Mouse (Mus musculus): ENCODE data around the gene Clstn1. TPM values are rescaled to one million over a fixed set of nuclear protein-coding genes. Genes with fewer than 3 reads are reported as not detected.

Clstn1 gene
- polyA plus RNA-seq (2012; rRNA removed): 1.3 and 1.4 TPM in 2 replicates

GRCm38 (mm10) chr4:149586044-149586782, at the start of gene Clstn1:
Gene Clstn1, plus strand, starts transcription at chr4:149586468.

Other genes with a start within 250 kb of the Clstn1 start
- 16.5 and 19.4 TPM in 2 replicates for gene Ube4b, start 159.7 kb upstream of the Clstn1 start, polyA plus RNA-seq (2012; rRNA removed)
- not detected in 2 replicates for gene Rbp7, start 131.5 kb upstream of the Clstn1 start, polyA plus RNA-seq (2012; rRNA removed)
- gene Tmem274, start 109.1 kb upstream of the Clstn1 start, polyA plus RNA-seq (2012; rRNA removed): not detected in 2 replicates
- 3.6 and 3.8 TPM in 2 replicates for gene Nmnat1, start 101.3 kb upstream of the Clstn1 start, polyA plus RNA-seq (2012; rRNA removed)
- 10.0 and 10.7 TPM in 2 replicates for gene Lzic, start 101.2 kb upstream of the Clstn1 start, polyA plus RNA-seq (2012; rRNA removed)
- gene Ctnnbip1, start 68.2 kb upstream of the Clstn1 start, polyA plus RNA-seq (2012; rRNA removed): 1.7 TPM in 2 replicates
- gene Pik3cd, start 116.1 kb downstream of the Clstn1 start, polyA plus RNA-seq (2012; rRNA removed): 3.1 and 4.4 TPM in 2 replicates
- 7.2 and 7.4 TPM in 2 replicates for gene Tmem201, start 151.6 kb downstream of the Clstn1 start, polyA plus RNA-seq (2012; rRNA removed)
- 4.5 and 5.4 TPM in 2 replicates for gene Slc25a33, start 187.8 kb downstream of the Clstn1 start, polyA plus RNA-seq (2012; rRNA removed)

Measured in liver, embryonic 14 days (tissue).